Mouse (Mus musculus) heart, embryonic 14.5 days (tissue): ENCODE data around the gene Stx5a. TPM values are rescaled to one million over a fixed set of nuclear protein-coding genes. Genes with fewer than 3 reads are reported as not detected.

Source experiments
- ATAC-seq: fragments of 200-750 bp; cut with Nextera tagmentation; 2 replicates; pipeline ENCODE4 v1.8.0; 2017; ENCODE audit warnings: low read depth, moderate TSS enrichment; ENCODE audit not compliant: insufficient number of reproducible peaks, insufficient read depth, low FRiP score
- H3K27ac ChIP-seq, 2 experiments: fragments of 200-500 bp in 1 of 2; fragments of 300-500 bp in 1 of 2; sonication (generic) in 1 of 2; replicated peaks in 1 of 2; 2 replicates each; pipeline ENCODE4 v1.5.1; 2012 to 2014; ENCODE audit warnings: low read depth in 2 of 2, low read length in 2 of 2, control low read depth in 1 of 2, mild to moderate bottlenecking in 1 of 2, mixed read lengths in 1 of 2; ENCODE audit not compliant: control insufficient read depth in 1 of 2, insufficient read depth in 1 of 2
- H3K27me3 ChIP-seq: fragments of 300-500 bp; sonication (generic); 2 replicates; pipeline ENCODE4 v1.6.1; 2014; ENCODE audit warnings: mild to moderate bottlenecking, low read length, control low read depth; ENCODE audit not compliant: control insufficient read depth, insufficient read depth
- H3K36me3 ChIP-seq: fragments of 300-500 bp; sonication (generic); 2 replicates; pipeline ENCODE4 v1.6.1; 2014; ENCODE audit warnings: mild to moderate bottlenecking, control low read depth, low read length, mixed read lengths; ENCODE audit not compliant: control insufficient read depth, insufficient read depth
- H3K4me1 ChIP-seq, 2 experiments: fragments of 200-500 bp in 1 of 2; fragments of 300-500 bp in 1 of 2; sonication (generic) in 1 of 2; 2 replicates each; pipeline ENCODE4 v1.6.1; 2012 to 2014; ENCODE audit warnings: low read length in 2 of 2, control low read depth in 1 of 2, mixed read lengths in 1 of 2; ENCODE audit not compliant: control insufficient read depth in 2 of 2, insufficient read depth in 2 of 2
- H3K4me2 ChIP-seq: fragments of 300-500 bp; sonication (generic); 2 replicates; pipeline ENCODE4 v1.6.1; 2014; ENCODE audit warnings: mild to moderate bottlenecking, low read length
- H3K4me3 ChIP-seq, 2 experiments: fragments of 200-500 bp in 1 of 2; fragments of 300-500 bp in 1 of 2; sonication (generic) in 1 of 2; 2 replicates each; pipeline ENCODE4 v1.5.1; 2012 to 2014; ENCODE audit warnings: low read length in 2 of 2, mild to moderate bottlenecking in 2 of 2, control low read depth in 1 of 2, low read depth in 1 of 2, moderate library complexity in 1 of 2; ENCODE audit not compliant: control insufficient read depth in 1 of 2, insufficient read depth in 1 of 2
- H3K9ac ChIP-seq: fragments of 300-500 bp; sonication (generic); 2 replicates; pipeline ENCODE4 v1.6.1; 2014; ENCODE audit warnings: mild to moderate bottlenecking, low read length
- H3K9me3 ChIP-seq: fragments of 300-500 bp; sonication (generic); 2 replicates; pipeline ENCODE4 v1.6.1; 2016; ENCODE audit warnings: low read length, control low read depth; ENCODE audit not compliant: control insufficient read depth
- WGBS: fragments of 180-500 bp; shearing (Covaris S2); extraction: QIAGEN DNeasy Blood & Tissue Kit; methylation state at CpG from one replicate; pipeline ENCODE4 v1.1.7; 2014; 5-methylcytosine and 5-hydroxymethylcytosine counted together
- polyA plus RNA-seq: library from polyadenylated mRNA; unstranded; fragments of >200 nt; fragmentation: Nextera tagmentation; extraction: Ambion mirVana; gene quantifications from 2 replicates; pipeline ENCODE4 v1.2.1, GENCODE M21; 2014

Gene Stx5a
- polyA plus RNA-seq, 1 experiment from 2014 or later: 83.5 TPM

DNA sequence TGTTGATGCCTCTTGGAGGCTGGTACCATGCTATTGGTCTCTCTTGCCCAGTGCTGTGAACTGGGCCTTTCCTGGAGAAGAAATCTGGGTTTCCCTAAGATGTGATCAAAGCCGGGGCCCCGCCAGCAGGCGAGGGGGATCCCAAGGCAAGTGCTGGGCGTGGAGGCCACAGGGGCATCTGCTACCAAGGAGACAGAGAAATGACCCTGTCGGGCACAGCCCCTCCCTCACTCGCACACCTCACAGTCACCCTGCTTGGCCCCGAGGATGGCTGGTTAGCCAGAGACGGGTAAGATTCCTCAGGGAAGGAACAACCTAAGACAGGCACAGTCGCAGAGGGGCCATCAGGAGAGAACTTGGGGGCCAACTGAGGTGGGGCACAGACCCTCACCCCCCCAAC lies 24.3 kb downstream of the Stx5a start:
- Histone ChIP-seq H3K4me1 (peaks cover 0 to 2% of the 10 kb centered on the region in 2 experiments; a peak in 1 of 4 replicates), H3K27ac (no peak overlapping the region), H3K4me2 (no peak overlapping the region), H3K9ac (no peak overlapping the region), H3K36me3 (peaks cover 85% of the 10 kb centered on the region), H3K9me3 (peaks cover 8% of the 10 kb centered on the region; the same call in 1 of the 2 replicates), H3K27me3 (no peaks in the 10 kb centered on the region), H3K4me3 (no peak overlapping the region)
- no peak for ATAC-seq
- WGBS: 98% methylated on average over 9 of the region's 9 CpGs

DNA sequence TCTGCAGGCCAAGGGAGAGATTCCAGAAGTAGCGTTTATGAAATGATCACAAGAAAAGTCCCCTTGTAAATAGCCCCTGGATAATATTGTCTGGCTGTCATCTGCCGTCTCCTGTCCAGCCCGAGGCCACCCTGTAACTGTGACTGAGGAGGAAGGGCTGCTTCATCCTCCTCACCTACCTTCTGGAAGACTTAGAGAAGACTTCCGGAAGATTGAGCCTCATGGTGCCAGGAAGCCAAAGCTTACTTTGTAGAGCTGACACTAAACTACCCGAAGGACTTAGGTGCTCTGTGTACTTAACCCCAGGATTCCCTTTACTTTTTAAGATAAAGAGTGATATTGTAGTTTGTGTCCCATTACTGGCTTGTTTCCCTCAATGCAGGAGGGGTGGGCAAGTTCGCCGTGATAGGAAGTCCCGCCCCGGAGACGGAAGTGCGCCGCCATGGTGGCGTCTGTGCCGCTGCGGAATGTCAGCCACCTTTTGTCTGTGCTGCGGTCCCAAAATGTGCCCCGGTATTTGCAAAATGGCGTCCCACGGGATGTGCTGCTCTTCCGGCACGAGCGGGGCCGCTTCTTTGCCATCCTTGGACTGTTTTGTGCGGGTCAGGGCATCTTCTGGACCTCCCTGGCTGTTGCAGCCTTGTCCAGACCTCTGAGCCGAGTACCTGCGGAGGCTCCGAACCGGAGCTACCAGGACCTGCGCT lies 29.5 kb downstream of the Stx5a start, which contains the start of gene Tmem223:
Gene Tmem223 (plus strand): TSS at position 430 of the 704 bp plus-strand sequence.
- Histone ChIP-seq H3K27me3 (no peaks in the 10 kb centered on the region), H3K4me2 (peak within 1 kb of the TSS; percentile 74), H3K27ac (peak within 1 kb of the TSS; percentile 89 to 92), H3K9ac (peak within 1 kb of the TSS; percentile 98), H3K9me3 (no peaks in the 10 kb centered on the region), H3K4me1 (peaks cover 12 to 23% of the 10 kb centered on the region in 2 experiments), H3K36me3 (peaks cover 67% of the 10 kb centered on the region), H3K4me3 (peak within 1 kb of the TSS; percentile 84 to 91)
- peak; percentile 10; the same call in 1 of the 2 replicates for ATAC-seq
- 20% methylated on average over 29 of the region's 29 CpGs for WGBS

DNA sequence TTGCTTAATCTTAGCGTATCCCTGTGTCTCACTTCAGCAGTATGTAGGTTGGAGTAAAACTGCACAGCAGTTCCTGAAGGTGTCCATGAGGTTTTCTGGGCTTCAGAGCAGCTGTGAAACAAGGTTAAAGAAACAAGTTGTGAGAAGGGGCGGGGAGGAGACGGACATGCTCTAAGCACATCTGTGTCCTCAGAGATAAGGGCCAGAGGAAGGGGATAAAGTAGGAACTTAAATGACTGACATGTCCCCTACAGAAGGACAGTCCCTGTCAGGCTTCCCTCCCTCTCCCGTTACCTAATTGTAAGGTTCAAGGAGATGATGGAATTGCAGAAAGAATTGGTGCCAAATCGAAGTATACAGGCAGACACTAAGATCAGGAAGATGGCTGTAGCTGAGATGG lies 31.8 kb downstream of the Stx5a start:
- peak overlapping the region; percentile 95; the same call in 1 of the 2 replicates for H3K9ac ChIP-seq
- ATAC-seq: no peak

DNA sequence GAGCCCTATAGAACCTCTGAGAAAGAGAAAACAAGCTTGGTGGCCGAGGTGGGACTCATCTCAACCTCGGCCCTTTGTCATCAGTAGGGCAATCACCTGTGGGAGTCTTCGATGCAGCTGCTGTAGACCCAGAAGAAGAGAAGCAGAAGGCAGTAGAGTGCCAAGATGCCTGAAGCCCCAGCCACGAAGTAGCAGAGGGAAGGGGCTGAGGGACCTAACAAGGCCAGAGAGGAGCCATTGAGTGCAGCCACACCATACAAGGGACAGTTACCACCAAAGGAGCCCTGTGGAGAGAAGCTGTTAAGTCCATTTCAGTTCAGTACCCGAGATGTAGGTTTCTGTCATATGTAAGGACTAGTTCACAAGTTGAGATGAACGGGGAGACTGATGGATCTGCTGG lies 32.2 kb downstream of the Stx5a start:
- peak overlapping the region; percentile 14 to 46; a peak in 2 of 4 replicates for H3K27ac ChIP-seq
- WGBS: 44% methylated on average over 6 of the region's 6 CpGs
- no peaks in the 10 kb centered on the region for H3K27me3 ChIP-seq
- ATAC-seq: no peak
- peaks cover 12 to 23% of the 10 kb centered on the region in 2 experiments for H3K4me1 ChIP-seq
- no peaks in the 10 kb centered on the region for H3K9me3 ChIP-seq
- peaks cover 53% of the 10 kb centered on the region for H3K36me3 ChIP-seq
- peak overlapping the region; percentile 98 for H3K4me2 ChIP-seq
- H3K4me3 ChIP-seq: peak overlapping the region; percentile 15 to 85
- H3K9ac ChIP-seq: peak overlapping the region; percentile 95

More for the DNA sequence above, 31.8 kb downstream of the Stx5a start:
- H3K27me3 ChIP-seq: no peaks in the 10 kb centered on the region
- peaks cover 12 to 23% of the 10 kb centered on the region in 2 experiments for H3K4me1 ChIP-seq
- H3K36me3 ChIP-seq: peaks cover 53% of the 10 kb centered on the region
- H3K4me3 ChIP-seq: peak overlapping the region in 1 of 2 experiments; percentile 85; a peak in 1 of 4 replicates
- peak overlapping the region in 1 of 2 experiments; percentile 46; a peak in 2 of 4 replicates for H3K27ac ChIP-seq
- H3K4me2 ChIP-seq: peak overlapping the region; percentile 98
- no peaks in the 10 kb centered on the region for H3K9me3 ChIP-seq
- WGBS: 63% methylated on average over 5 of the region's 5 CpGs

- Histone ChIP-seq H3K4me1 (peaks cover 12 to 23% of the 10 kb centered on the region in 2 experiments), H3K36me3 (peaks cover 49% of the 10 kb centered on the region)
- 1% methylated on average over 63 of the region's 68 CpGs for WGBS
These were observed 33.0 kb downstream of the Stx5a start, which contains the start of gene Tmem179b for GRCm38 (mm10) chr19:8774086-8774835. Gene Tmem179b (minus strand): TSS chr19:8774467.

DNA sequence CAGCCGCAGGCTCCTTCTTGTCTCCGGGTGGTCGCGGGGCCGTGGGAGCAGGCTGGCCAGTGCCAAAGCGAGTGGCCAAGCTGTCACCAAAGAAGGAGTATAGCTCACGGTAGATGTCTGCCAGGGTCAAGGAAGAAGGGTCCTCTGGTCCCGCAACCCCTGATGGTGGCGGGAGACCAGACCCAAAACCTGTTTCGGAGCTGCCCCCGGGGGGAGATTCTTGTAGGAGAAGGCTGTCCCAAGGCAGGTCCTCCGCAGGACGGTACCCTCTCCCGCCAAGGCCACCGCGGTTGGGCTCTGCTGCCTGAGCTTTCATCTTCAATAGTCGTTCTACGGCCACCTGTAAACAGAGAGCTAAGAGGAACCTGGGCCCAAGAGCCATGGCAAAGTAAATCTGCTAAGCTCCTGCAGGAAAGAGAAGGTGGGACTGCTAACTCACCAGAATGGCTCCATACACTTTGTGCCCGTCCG lies 33.8 kb downstream of the Stx5a start:
- H3K9me3 ChIP-seq: no peaks in the 10 kb centered on the region
- H3K36me3 ChIP-seq: peaks cover 46% of the 10 kb centered on the region
- peak overlapping the region; percentile 95 for H3K9ac ChIP-seq
- WGBS: 3% methylated on average over 20 of the region's 20 CpGs
- peak overlapping the region; percentile 96 to 98 for H3K27ac ChIP-seq
- peak overlapping the region; percentile 81 to 85 for H3K4me3 ChIP-seq
- ATAC-seq: 0 out of 2 replicates have a peak, but pooled peaks have one; percentile 2
- H3K4me1 ChIP-seq: peaks cover 12 to 23% of the 10 kb centered on the region in 2 experiments
- H3K27me3 ChIP-seq: no peaks in the 10 kb centered on the region
- peak overlapping the region; percentile 98 for H3K4me2 ChIP-seq

More at GRCm38 (mm10) chr19:8774086-8774835, 33.0 kb downstream of the Stx5a start, which contains the start of gene Tmem179b:
- Histone ChIP-seq H3K9me3 (no peaks in the 10 kb centered on the region), H3K27me3 (no peaks in the 10 kb centered on the region), H3K4me2 (peak within 1 kb of the TSS; percentile 98), H3K9ac (peak within 1 kb of the TSS; percentile 95), H3K4me3 (peak within 1 kb of the TSS; percentile 81 to 85), H3K27ac (peak within 1 kb of the TSS; percentile 96 to 98)
- ATAC-seq: peak; percentile 85
